9 mouse cellular contexts compared by ENCODE assay signal in genomic region chr17:83918413-83919139, GRCm38 (mm10).
DNase-seq lines count a peak whose midpoint lies in the region; ATAC-seq lines count a peak whose summit lies in the region.
"Had no signal": no experiment of that assay in that cellular context is flagged by ENCODE, and none has a peak within 500 bp of the region (broad histone marks: within the 10 kb centered on the region; RNA-seq: fewer than 3 reads in every experiment).

No protein-coding gene starts in this region.

- DNase-seq in adrenal gland, adult 2 months, result peak; percentile 21
- no peak for DNase-seq in adrenal gland, postnatal 14 days
- peak; percentile 58 to 62 for DNase-seq in B cell, adult 2 months
- no peak for DNase-seq in urinary bladder, postnatal 14 days (ENCODE audit: low spot score)
- DNase-seq in right cerebral cortex, postnatal 10 days (ENCODE audit: low spot score in 2 of 2), result no peak
- DNase-seq in adrenal gland, adult 18-20 months (ENCODE audit: low spot score in 2 of 2), result no peak
- DNase-seq: gastrocnemius, postnatal 25 days had no signal

- H3K9ac ChIP-seq in heart, embryonic 12.5 days, result no peak overlapping the region
- H3K9ac ChIP-seq in limb, embryonic 13.5 days, result no peak overlapping the region

- H3K27me3 ChIP-seq in heart, embryonic 12.5 days (replicated peaks), result no peaks in the 10 kb centered on the region
- no peaks in the 10 kb centered on the region for H3K27me3 ChIP-seq in limb, embryonic 13.5 days

- no peaks in the 10 kb centered on the region for H3K36me3 ChIP-seq in heart, embryonic 12.5 days
- no peaks in the 10 kb centered on the region for H3K36me3 ChIP-seq in limb, embryonic 13.5 days

- no peak for ATAC-seq in heart, embryonic 12.5 days (ENCODE audit: insufficient number of reproducible peaks, low FRiP score)
- ATAC-seq in limb, embryonic 13.5 days (ENCODE audit: low FRiP score, low read depth), result no peak

- peak overlapping the region; percentile 16; the same call in 1 of the 2 replicates for H3K27ac ChIP-seq in heart, embryonic 12.5 days (ENCODE audit: poor library complexity, severe bottlenecking)
- H3K27ac ChIP-seq in limb, embryonic 13.5 days, result peak overlapping the region; percentile 88; the same call in 1 of the 2 replicates

- H3K9me3 ChIP-seq in heart, embryonic 12.5 days (replicated peaks), result no peaks in the 10 kb centered on the region
- H3K9me3 ChIP-seq in limb, embryonic 13.5 days, result no peaks in the 10 kb centered on the region

- peaks cover 49% of the 10 kb centered on the region for H3K4me1 ChIP-seq in heart, embryonic 12.5 days (replicated peaks)
- H3K4me1 ChIP-seq in limb, embryonic 13.5 days, result peaks cover 79% of the 10 kb centered on the region

- no peak overlapping the region for H3K4me3 ChIP-seq in heart, embryonic 12.5 days
- H3K4me3 ChIP-seq in limb, embryonic 13.5 days, result no peak overlapping the region

- WGBS in heart, embryonic 12.5 days, result 66% methylated on average over 9 of the region's 9 CpGs
- 45% methylated on average over 9 of the region's 9 CpGs for WGBS in limb, embryonic 13.5 days

- H3K4me2 ChIP-seq in heart, embryonic 12.5 days, result no peak overlapping the region
- no peak overlapping the region for H3K4me2 ChIP-seq in limb, embryonic 13.5 days (replicated peaks)

Comparison
In these comparisons a context has a peak if more than half of its experiments do, and no peak if none do; other contexts are left out.
1. DNase-seq: peak in adrenal gland, adult 2 months (single experiment) and B cell, adult 2 months (2 of 2); none in adrenal gland, postnatal 14 days (single experiment), urinary bladder, postnatal 14 days (single experiment), right cerebral cortex, postnatal 10 days (0 of 2) and adrenal gland, adult 18-20 months (0 of 2).